ENCODE assay signal across 18 mouse cellular contexts in genomic region chr12:45476881-45477280, GRCm38 (mm10).
"Had no signal": no experiment of that assay in that cellular context is flagged by ENCODE, and none has a peak within 500 bp of the region (broad histone marks: within the 10 kb centered on the region; RNA-seq: fewer than 3 reads in every experiment).

No protein-coding gene starts in this region.

- H3K36me3 ChIP-seq: limb, embryonic 10.5 days; limb, embryonic 13.5 days; liver, embryonic 12.5 days; liver, embryonic 15.5 days; lung, embryonic 15.5 days; midbrain, embryonic 10.5 days; midbrain, embryonic 13.5 days; neural tube, embryonic 13.5 days had no signal

- H3K27ac ChIP-seq: kidney, postnatal 0 days; limb, embryonic 10.5 days; limb, embryonic 13.5 days; liver, embryonic 12.5 days; liver, embryonic 15.5 days; lung, embryonic 15.5 days; midbrain, embryonic 10.5 days; midbrain, embryonic 13.5 days; neural tube, embryonic 13.5 days had no signal

- H3K27me3 ChIP-seq: limb, embryonic 13.5 days; liver, embryonic 12.5 days; liver, embryonic 15.5 days; lung, embryonic 15.5 days; megakaryocyte, embryonic 14.5 days; midbrain, embryonic 13.5 days; neural tube, embryonic 13.5 days had no signal

- DNase-seq: kidney, adult 18-20 months; liver; lung, adult 18-20 months; lung, postnatal 10 days; lung, postnatal 36 days; thymus, adult 18-20 months; thymus, postnatal 36 days had no signal

- H3K4me1 ChIP-seq: limb, embryonic 10.5 days; limb, embryonic 13.5 days; liver, embryonic 12.5 days; liver, embryonic 15.5 days; lung, embryonic 15.5 days; megakaryocyte, embryonic 14.5 days; midbrain, embryonic 10.5 days; midbrain, embryonic 13.5 days; neural tube, embryonic 13.5 days had no signal

- H3K4me3 ChIP-seq: limb, embryonic 10.5 days; limb, embryonic 13.5 days; liver, embryonic 12.5 days; liver, embryonic 15.5 days; lung, embryonic 15.5 days; megakaryocyte, embryonic 14.5 days; midbrain, embryonic 10.5 days; midbrain, embryonic 13.5 days; myocyte; neural tube, embryonic 13.5 days had no signal
